In genomic region chr17:6141344-6141743, GRCm38 (mm10) we compare ENCODE assay signal across 16 mouse cellular contexts.
"Had no signal": no experiment of that assay in that cellular context is flagged by ENCODE, and none has a peak within 500 bp of the region (broad histone marks: within the 10 kb centered on the region; RNA-seq: fewer than 3 reads in every experiment).

No protein-coding gene starts in this region.

- H3K4me1 ChIP-seq: liver, embryonic 15.5 days; stomach, embryonic 15.5 days had no signal

- H3K27me3 ChIP-seq: limb, embryonic 13.5 days; liver, embryonic 15.5 days; neural tube, embryonic 13.5 days; stomach, embryonic 15.5 days had no signal

- H3K4me3 ChIP-seq: limb, embryonic 13.5 days; liver, embryonic 15.5 days; midbrain, embryonic 10.5 days; neural tube, embryonic 13.5 days; stomach, embryonic 15.5 days had no signal

- H3K9me3 ChIP-seq: limb, embryonic 13.5 days; liver, embryonic 15.5 days; midbrain, embryonic 10.5 days; neural tube, embryonic 13.5 days; stomach, embryonic 15.5 days had no signal

- DNase-seq: kidney, adult 8-10 months; kidney, postnatal 36 days; layer of hippocampus, adult 9-11 months; layer of hippocampus, postnatal 36 days; lung, adult 2 months; lung, postnatal 4 days; midbrain, embryonic 14.5 days; right cerebral cortex, postnatal 14 days; thymus, postnatal 4 days had no signal

- H3K27ac ChIP-seq: kidney, postnatal 0 days; liver, embryonic 15.5 days; midbrain, embryonic 10.5 days; neural tube, embryonic 13.5 days; stomach, embryonic 15.5 days had no signal

- H3K9ac ChIP-seq: limb, embryonic 13.5 days; liver, embryonic 15.5 days; neural tube, embryonic 13.5 days; stomach, embryonic 15.5 days had no signal

- H3K36me3 ChIP-seq: liver, embryonic 15.5 days; stomach, embryonic 15.5 days had no signal

- H3K4me2 ChIP-seq: limb, embryonic 13.5 days; liver, embryonic 11.5 days; liver, embryonic 15.5 days; neural tube, embryonic 13.5 days; stomach, embryonic 15.5 days had no signal
